Mouse (Mus musculus) CD4-positive, CD25-positive, alpha-beta regulatory T cell (primary cell): ENCODE measurements around the gene Arhgap1. TPM values are rescaled to one million over a fixed set of nuclear protein-coding genes. Genes with fewer than 3 reads are reported as not detected.

Experiments
- polyA plus RNA-seq: library from polyadenylated mRNA; unstranded; fragments of 100-300 nt; shearing (Covaris generic); gene quantifications from one replicate; pipeline ENCODE4 v1.2.1, GENCODE M21; 2017

Gene Arhgap1
- polyA plus RNA-seq, result 206 TPM

DNA sequence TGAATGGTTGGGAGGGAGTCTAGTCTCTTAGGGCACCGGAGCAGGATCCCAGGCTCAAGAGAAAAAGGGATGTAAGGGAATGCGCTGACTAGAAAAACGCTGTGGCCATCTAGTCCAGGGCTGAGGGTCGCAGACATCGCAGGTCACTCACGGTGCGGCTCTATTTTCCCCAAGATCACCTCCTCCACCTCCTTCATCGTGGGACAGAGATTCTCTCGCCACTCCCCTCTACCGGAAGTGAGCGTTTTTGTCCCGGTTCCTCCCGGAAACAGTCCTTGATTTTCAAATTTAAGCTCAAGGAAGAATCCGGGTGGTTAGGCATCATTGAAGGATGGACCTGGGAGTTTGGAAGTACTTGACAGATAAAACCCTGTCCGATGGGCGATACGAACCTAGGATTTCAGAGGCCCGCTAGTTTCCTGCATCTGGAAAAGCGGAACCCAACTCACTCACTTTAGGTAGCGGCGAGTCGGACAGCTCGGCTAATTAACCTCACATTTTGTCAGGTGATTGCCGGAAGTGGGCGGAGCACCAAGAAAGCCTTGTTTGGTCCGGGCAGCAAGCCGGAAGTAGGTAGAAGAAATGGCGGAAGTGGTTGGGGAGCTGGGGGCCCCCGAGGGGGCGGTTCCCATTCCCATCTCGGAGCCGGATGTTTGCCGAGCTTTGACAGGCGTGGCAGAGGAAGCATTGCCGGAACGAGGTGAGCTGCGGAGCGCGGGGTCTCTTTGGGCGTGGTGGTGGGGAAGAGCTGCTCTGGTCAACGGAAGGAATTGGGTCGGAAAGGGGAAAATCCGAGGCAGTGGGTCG, at the start of gene Arhgap1, which contains the start of gene Zfp408:
Arhgap1 (plus strand) TSS at position 308 of the 807 bp plus-strand sequence.
Zfp408 (minus strand) TSS at position 239 of the 807 bp plus-strand sequence.

DNA sequence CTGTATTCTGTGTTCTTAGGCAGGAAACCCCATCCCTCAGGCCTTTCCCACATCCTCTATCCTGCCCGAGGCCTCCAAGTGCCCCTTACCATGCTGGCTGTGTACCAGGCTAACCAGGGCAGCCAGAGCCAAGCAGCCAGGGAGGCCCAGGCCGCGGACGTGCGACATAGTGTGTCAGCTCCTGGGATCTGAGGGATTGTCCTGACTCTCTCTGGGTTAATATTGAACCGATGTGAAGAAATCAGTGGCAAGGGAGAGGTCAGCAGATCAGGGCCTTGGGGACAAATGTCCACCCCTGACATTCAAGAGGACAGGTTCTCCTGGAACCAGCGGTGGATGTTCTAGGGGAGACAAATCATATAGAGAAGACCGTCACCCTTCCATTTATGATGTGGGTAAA, 13.4 kb upstream of the Arhgap1 start, which contains the start of gene F2:
F2 (minus strand) TSS at position 186 of the 400 bp plus-strand sequence.

DNA sequence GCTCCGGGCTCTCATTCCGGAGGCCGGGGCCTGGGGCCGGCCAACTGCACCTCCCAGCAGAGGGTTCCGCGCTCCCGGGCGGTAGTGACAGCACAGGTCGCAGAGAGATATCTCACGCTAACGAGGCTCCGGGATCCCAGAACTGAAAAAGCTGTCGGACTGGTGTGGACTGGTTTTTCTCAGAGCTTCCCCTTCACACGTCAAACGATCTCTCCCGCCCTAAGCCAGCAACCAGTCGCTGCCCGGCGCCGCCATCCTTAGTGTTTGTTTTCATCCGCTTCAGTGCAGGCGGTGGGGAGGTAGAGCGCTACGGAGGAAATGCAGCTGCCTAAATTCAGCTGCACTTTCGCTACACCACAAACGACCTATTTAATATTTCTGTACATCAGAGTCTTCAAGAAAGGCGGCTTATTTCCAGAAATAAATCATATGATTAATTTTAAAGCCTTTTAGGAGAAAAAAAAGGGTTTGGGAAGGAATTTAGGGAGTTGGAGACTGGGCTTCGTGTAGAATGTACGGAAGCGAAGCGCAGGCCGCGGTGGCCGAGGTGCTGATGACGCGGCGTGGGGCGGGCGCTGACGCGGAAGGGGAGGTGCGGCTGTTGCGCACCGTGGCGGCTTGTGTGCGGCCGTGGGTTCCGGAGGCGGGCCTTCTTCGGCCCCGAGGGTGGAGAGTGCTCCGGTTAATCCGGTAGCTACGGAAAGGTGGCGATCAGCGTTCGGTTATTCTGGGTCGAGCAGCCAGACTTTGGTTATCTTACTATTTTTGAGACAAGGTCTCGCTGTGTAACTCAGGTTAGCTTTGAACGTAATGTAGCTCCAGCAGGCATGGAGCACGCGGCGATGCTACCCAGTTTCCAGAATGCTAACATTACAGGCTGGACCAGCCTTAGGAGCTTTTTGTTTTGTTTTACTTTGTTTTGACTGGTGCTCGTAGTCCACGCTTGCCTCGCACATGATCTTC, 60.9 kb downstream of the Arhgap1 start, which contains the start of the genes Atg13 and Harbi1:
Atg13 (minus strand) TSS at position 305 of the 963 bp plus-strand sequence.
Harbi1 (plus strand) TSS at position 581 of the 963 bp plus-strand sequence.

Other genes starting within 250 kb of the Arhgap1 start
- 20.0 TPM for gene 1110051M20Rik, start 205.2 kb upstream of the Arhgap1 start, polyA plus RNA-seq
- gene Lrp4, start 192.3 kb upstream of the Arhgap1 start, polyA plus RNA-seq, result 0.02 TPM
- 39.8 TPM for gene Ckap5, start 123.1 kb upstream of the Arhgap1 start, polyA plus RNA-seq
- not detected for gene F2, start 13.4 kb upstream of the Arhgap1 start, polyA plus RNA-seq
- 23.8 TPM for gene Zfp408, start 69 bp upstream of the Arhgap1 start, polyA plus RNA-seq
- gene Atg13, start 60.7 kb downstream of the Arhgap1 start, polyA plus RNA-seq, result 50.1 TPM
- gene Harbi1, start 61.0 kb downstream of the Arhgap1 start, polyA plus RNA-seq, result 15.6 TPM
- 49.1 TPM for gene Ambra1, start 80.3 kb downstream of the Arhgap1 start, polyA plus RNA-seq